Mouse (Mus musculus) ES-Bruce4 (cell line): ENCODE measurements around the gene Vmn1r58.
"Not testable (repeated sequence)": the region's sequence is repeated elsewhere in the genome, so short reads cannot be mapped to it uniquely, and the experiment has no call there.

Experiments used
- CTCF ChIP-seq: IDR thresholded peaks from one replicate; pipeline ENCODE4 v1.8.1; 2011; ENCODE audit warnings: low read depth, low read length
- EP300 ChIP-seq: IDR thresholded peaks from 2 replicates; pipeline ENCODE4 v1.6.1; 2011; ENCODE audit warnings: low read depth, low read length; ENCODE audit not compliant: insufficient read depth
- POLR2A ChIP-seq: IDR thresholded peaks from one replicate; pipeline ENCODE4 v1.8.1; 2011; ENCODE audit warnings: low read length; ENCODE audit not compliant: insufficient read depth

GRCm38 (mm10) chr7:5413296-5413695 lies at the start of gene Vmn1r58:
- TF ChIP-seq EP300, CTCF, POLR2A: not testable (repeated sequence)
